Mouse (Mus musculus): ENCODE data around the gene Lrch3.
"Not testable (repeated sequence)": the region's sequence is repeated elsewhere in the genome, so short reads cannot be mapped to it uniquely, and the experiment has no call there.

Gene Lrch3

DNA sequence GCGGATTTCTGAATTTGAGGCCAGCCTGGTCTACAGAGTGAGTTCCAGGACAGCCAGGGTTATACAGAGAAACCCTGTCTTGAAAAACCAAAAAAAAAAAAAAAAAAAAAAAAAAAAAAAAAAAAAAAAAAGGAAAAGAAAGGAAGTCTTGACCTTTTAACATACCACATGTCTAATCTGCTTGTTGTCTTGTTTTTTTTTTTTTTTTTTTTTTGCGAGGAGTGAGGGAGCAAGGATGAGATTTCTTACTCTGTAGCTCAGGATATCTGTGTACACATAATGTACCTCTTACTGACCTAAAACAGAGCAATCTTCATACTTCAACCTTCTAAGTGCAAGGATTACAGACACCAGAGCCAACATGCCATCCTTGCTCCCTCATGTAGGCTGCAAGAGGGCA is 141.0 kb downstream of the Lrch3 start:
- not testable (repeated sequence) for DNase-seq (ENCODE audit: low spot score)

DNA sequence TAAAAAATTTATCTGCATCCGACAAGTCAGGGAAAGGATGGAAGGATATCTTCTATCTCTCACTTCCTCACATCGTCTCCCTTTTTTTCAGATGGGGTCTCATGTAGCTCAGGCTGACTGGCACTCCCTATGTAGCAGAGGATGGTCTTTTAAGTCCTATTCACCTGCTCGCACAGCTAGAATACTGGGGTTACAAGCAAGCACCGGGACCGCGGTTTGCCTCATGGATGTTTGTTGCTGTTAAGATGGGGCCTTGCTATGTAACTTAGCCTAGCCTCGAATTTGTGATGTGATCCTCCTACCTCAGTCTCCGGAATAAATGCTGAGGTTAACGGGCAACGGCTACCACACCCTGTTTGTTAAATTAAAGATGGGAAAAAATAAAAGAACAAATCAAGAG is 141.8 kb downstream of the Lrch3 start:
- no peak for DNase-seq (ENCODE audit: low spot score)

DNA sequence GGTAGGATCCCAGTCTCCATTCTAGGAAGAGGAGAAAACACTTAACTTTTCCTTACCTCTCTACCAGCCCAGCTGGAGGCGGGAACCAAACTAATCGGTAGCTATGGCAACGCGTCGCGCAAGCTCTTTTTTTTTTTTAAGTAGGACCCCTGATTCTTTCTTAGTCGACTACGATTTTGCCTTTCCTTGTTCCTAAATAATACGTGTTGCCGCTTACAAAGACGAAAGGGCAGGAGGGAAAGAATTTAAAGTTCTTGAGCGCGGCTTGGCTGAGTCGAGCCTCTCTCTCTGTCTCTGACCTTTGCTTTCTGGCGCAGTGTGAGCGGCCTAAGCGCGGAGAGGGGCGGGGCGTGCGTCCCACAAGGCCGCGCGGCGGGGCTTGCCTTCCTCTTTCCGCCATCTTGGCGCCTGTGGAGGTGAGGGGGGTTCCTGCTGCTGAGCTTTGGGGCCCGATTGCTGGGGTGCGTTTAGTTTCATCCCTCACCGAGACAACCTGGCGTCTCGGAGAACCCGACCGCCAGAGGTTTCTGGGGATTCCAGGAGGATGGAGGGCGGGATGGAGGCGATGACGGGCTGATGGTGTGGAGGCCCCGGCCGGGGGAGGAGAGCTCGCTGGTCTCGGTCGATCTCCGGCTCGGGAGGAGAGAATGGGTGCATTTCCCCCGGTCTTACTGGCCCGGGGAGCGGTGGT is 142.3 kb downstream of the Lrch3 start, which contains the start of the genes Iqcg and Rpl35a:
TSS of gene Iqcg (minus strand) at position 124 of the 691 bp plus-strand sequence.
TSS of gene Rpl35a (plus strand) at position 359 of the 691 bp plus-strand sequence.
- DNase-seq (ENCODE audit: low spot score): peak; percentile 95

DNA sequence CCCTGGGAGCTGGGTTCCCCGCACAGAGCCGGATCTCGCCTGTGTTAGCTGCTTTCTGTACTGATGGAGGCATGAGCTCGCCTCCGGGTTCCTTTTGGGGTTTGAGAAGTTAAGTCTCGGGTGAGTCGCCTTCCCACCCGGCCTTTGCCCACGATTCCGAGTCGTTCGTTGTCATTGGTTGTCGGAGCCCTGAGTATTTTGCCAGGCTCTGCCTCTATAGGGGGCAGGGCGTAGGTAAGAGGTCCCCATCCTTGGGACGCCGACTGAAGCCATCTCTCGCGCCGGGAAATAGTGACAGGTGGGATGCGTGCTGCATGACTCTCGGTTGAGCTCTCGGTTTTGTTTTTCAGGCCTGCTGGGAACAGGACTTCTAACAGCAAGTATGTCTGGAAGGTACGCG is 142.9 kb downstream of the Lrch3 start:
- DNase-seq (ENCODE audit: low spot score): no peak

DNA sequence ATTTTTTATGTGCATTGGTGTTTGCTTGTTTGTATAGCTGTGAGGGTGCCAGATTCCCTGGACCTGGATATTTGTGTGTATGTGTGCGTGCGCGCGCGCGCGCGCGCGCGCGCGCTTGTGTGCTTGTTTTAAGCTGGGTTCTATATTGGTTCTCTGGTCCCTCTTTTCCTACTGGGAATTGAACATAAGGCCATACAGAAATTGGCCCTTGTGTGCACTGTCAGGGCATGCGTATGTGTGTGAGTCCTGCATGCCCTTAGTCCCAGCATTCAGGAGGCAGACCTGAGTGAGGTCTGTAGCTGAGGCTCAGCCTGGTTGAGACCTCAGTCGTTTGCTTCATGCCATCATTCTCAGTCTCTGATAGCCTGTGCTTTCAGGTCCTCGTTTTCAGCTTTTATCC is 144.1 kb downstream of the Lrch3 start:
- no peak for DNase-seq (ENCODE audit: low spot score)

DNA sequence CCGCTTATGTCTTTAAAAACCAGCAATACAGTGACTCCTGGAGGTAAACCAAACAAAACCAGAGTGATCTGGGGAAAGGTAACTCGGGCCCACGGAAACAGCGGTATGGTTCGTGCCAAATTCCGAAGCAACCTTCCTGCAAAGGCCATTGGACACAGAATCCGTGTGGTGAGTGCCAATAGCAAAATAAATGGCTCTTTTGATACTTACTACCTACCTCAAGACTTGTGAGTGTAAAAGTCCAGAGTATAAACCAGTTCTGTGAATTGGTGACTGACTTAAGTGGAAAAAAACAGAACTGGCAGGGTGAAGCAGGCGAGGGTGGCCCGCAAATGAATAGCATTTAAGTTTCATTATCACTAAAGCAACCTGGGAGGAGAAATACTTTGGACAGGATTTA is 144.8 kb downstream of the Lrch3 start:
- not testable (repeated sequence) for DNase-seq (ENCODE audit: low spot score)

DNA sequence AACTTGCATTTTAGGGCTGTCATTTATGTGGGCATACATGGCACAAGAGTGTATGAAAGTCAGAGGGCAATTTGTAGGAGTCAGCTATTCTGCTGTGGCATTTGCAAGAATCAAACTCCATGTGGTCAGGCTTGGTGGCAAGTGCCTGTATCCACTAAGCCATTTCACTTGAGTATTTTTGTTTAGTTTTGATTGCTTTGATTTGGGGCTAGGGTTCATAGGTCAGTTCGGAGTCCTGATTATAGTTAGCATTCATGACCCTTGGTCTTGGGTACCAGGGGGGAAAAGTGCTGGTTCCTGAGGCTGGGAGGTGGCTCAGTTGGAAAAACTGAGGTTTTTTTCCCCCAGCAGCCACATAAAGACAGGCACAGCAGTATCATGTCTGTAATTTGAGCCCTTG is 145.6 kb downstream of the Lrch3 start:
- DNase-seq (ENCODE audit: low spot score): no peak

DNA sequence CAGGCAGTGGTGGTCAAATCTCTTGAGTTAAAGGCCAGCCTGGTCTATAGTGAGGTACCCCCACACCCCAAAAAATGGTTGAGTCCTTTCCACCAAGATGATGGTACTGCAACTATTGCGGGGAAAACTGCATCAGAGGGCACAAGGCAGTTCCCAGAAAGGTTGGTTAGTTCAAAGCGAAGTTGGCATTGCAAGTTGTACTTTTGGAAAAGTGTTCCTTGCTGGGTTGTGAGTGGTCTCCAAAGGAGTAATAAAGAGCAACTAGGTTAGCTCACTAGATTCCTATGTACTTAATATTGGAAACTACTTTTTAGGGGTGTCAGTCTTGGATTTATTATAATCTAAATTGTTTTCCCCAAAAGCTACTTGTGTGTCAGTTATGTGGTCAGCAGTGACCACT is 147.0 kb downstream of the Lrch3 start:
- DNase-seq (ENCODE audit: low spot score): no peak

DNA sequence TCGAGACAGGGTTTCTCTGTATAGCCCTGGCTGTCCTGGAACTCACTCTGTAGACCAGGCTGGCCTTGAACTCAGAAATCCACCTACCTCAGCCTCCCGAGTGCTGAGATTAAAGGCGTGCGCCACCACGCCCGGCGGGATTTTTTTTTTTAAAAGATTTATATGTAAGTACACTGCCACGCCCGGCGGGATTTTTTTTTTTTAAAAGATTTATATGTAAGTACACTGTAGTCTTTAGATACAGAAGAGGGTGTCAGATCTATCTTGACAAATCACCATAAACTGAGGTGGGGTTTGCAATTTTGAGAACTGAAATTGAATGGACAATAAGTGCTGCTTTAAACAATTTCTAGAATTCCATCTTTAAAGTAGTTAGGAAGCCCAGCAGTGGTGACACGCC is 147.5 kb downstream of the Lrch3 start:
- DNase-seq (ENCODE audit: low spot score): no peak

DNA sequence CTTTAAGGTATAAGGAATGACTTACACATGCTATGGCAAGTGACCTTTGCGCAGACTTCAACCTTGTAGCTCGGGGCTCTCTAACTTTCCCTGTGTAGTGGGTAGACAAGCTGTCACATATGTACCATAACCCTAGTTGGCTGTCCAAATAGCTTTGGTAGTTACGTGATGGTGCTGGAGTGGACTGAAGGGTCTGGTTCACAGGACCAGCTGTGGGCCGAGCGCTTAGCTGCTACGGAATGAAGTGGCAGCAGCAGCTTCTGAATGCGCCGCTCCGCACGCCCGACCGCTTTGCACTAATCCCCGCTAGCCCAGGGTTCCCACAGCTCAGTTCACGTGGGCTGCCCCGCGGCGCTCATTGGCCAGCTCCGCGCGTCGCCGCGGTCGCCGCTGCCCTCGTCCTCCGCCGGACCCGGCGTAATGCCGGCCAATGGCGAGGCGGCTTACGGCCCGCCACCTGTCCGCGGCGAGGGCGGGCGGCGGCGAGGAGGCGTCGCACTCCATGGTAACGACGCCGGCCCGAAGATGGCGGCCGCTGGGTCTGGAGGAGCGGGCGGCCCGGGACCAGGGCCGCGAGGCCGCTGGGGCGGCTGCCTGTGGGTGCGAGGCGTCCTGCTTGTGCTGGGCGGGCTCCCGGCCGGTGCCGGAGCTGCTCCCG is 148.3 kb downstream of the Lrch3 start, which contains the start of gene Lmln:
TSS of gene Lmln (plus strand) at position 498 of the 658 bp plus-strand sequence.
- DNase-seq (ENCODE audit: low spot score): peak; percentile 96

DNA sequence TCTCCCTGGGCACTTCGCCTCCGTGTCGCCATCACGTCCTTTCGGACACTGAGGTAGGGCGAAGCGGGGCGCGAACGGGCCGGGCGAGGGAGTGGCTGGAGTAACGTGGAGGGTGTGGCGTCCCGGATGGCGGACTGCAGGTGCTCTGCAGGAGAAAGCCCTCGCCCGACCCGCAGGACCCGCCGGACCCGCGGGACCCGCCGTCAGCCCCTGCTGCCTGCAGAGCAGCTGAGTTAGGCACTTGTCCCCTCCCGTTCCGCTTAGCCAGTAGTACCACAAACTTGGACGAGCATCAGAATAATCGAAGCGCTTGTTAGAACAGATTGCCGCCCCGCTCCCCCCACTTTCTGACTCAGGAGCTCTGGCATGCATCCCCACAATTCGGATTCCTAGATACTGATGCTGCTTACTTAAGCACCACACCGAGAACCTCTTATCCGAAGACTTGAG is 148.8 kb downstream of the Lrch3 start:
- peak; percentile 46 for DNase-seq (ENCODE audit: low spot score)

DNA sequence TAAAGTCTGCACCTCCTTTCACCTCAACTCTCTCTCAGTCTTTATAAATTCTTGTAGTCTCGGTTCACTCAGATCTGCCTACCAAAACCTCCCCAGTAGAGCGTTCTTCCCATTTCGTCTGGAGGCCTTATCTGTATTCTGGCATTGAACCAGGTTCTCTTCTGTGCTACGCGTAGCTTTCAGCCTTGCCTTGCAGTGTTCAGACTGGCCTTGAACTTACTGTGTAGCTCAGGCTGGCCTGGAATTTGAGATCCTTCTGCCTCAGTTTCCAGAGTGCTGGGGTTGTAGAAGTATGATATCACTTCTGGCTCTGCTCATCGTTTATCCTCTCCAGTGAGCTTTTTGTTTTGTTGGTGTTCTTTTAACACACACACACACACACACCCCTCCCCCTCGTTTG is 149.4 kb downstream of the Lrch3 start:
- DNase-seq (ENCODE audit: low spot score): no peak

DNA sequence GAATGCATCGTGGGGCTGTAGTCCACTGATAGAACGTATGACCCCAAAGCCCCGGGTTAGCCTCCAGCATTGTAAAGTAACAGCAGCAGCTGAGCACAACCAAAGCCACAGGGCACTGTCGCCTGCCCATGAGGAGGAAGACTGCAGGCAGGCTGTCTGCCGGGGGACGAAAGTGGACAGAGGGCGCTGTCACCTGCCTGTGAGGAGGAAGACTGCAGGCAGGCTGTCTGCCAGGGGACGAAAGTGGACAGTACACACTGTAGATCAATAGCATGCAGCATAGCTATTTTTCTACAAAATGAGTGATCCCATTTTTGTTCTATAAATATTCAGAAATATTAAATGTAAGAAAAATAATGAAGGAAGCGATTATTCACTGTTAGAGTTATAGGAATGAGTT is 150.7 kb downstream of the Lrch3 start:
- no peak for DNase-seq (ENCODE audit: low spot score)

Measured in embryo, embryonic 10.5 days (tissue).